Mouse (Mus musculus) cortical plate, adult 2 months (tissue): ENCODE measurements around the gene Tcea2. TPM values are rescaled to one million over a fixed set of nuclear protein-coding genes. Genes with fewer than 3 reads are reported as not detected.

Experiments
- H3K27ac ChIP-seq: fragments of 200-500 bp; 2 replicates; pipeline ENCODE4 v1.5.1; 2012; ENCODE audit warnings: low read length, control low read depth, inconsistent platforms; ENCODE audit not compliant: insufficient read depth
- H3K4me1 ChIP-seq: fragments of 200-500 bp; 2 replicates; pipeline ENCODE4 v1.6.1; 2011; ENCODE audit warnings: low read length; ENCODE audit not compliant: control insufficient read depth, insufficient read depth
- H3K4me3 ChIP-seq: fragments of 200-500 bp; 2 replicates; pipeline ENCODE4 v1.5.1; 2011; ENCODE audit warnings: mild to moderate bottlenecking, low read length, control low read depth; ENCODE audit not compliant: insufficient read depth
- CTCF ChIP-seq: fragments of 200-500 bp; IDR thresholded peaks from 2 replicates; pipeline ENCODE4 v1.5.1; 2011; ENCODE audit warnings: mild to moderate bottlenecking, control low read depth, low read length; ENCODE audit not compliant: insufficient read depth; ENCODE audit errors: extremely low read depth
- POLR2A ChIP-seq: fragments of 200-500 bp; IDR thresholded peaks from 2 replicates; pipeline ENCODE4 v1.6.1; 2011; ENCODE audit warnings: mild to moderate bottlenecking, low read length, control low read depth; ENCODE audit not compliant: insufficient read depth; ENCODE audit errors: extremely low read depth
- polyA plus RNA-seq: library from polyadenylated mRNA; depleted of rRNA; stranded (reverse); fragments of >200 nt; gene quantifications from 2 replicates; pipeline ENCODE4 v1.2.3, GENCODE M21; 2012

The Tcea2 gene
- polyA plus RNA-seq, 1 experiment, result 195 TPM

DNA sequence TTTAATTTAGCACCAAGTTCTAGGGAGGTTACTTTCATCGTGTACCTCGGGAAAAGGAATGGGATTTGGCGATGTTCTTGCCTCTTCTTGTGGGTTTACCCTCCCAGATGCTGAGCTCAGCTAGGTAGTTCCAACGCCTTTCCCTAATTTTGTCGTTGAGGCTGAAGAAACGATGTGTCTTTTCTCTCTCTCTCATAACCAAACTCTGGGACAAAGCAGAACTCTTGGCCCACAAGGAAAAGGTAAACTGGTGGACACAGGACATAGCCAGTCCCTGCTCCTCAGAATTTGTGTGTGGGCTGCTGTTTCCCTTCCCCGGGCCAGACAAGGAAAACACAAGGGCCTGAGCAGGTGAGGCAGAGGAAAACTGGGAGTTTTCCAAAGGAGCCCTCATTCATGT, 8.1 kb upstream of the Tcea2 start:
- no peak overlapping the region for H3K27ac ChIP-seq
- H3K4me3 ChIP-seq, result no peak overlapping the region
- H3K4me1 ChIP-seq, result no peaks in the 10 kb centered on the region
- no peak for TF ChIP-seq POLR2A

DNA sequence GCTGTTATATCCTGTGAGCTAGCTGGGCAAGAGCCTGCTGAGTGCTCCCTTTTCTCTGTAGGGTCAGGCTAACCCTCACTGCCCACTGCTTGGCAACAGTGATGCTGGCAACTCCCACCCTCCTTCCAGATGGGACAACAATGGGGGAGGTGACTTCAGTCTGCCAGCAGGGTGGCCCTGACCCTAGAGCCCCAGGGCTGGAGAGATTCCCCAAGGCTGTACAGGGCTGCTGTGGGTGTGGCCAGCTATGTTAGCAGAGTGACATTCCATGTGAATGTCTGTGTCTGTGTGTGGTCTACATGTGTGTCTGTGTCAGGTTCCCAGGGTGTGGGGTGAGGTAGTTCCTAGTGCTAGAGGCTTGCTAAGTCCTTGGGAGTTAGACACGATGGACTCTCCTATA, 6.6 kb upstream of the Tcea2 start:
- Histone ChIP-seq H3K4me1 (no peaks in the 10 kb centered on the region), H3K27ac (peak overlapping the region; percentile 21; the same call in 1 of the 2 replicates), H3K4me3 (no peak overlapping the region)
- TF ChIP-seq CTCF (no peak), POLR2A (no peak)

- no peak for TF ChIP-seq POLR2A
- TF ChIP-seq CTCF, result no peak
- no peaks in the 10 kb centered on the region for H3K4me1 ChIP-seq
- H3K4me3 ChIP-seq, result no peak overlapping the region
- no peak overlapping the region for H3K27ac ChIP-seq
These were observed 5.2 kb upstream of the Tcea2 start for GRCm38 (mm10) chr2:181674934-181675333.

DNA sequence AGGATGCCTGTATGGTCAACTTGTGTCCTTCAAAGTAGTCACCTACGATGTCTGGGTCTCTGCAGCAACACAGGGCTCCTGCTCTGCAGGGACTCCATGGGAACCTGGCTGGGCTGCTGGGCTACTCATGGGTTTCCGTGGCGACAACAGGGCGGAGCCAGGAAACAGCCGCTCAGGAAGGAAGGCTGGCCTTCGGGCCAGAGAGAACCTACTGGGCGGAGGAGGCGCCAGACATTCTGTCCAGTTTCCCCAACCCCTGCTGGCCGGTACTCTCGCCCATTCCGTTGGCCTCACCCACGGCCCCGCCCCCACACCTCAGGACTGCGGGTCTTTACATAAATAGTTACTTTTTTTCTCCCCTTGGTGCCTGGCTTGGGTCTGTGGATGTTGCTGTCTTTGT, 4.7 kb upstream of the Tcea2 start:
- TF ChIP-seq CTCF (no peak), POLR2A (no peak)
- Histone ChIP-seq H3K4me1 (no peaks in the 10 kb centered on the region), H3K4me3 (no peak overlapping the region), H3K27ac (0 out of 2 replicates have a peak overlapping the region, but pooled peaks have one; percentile 22)

DNA sequence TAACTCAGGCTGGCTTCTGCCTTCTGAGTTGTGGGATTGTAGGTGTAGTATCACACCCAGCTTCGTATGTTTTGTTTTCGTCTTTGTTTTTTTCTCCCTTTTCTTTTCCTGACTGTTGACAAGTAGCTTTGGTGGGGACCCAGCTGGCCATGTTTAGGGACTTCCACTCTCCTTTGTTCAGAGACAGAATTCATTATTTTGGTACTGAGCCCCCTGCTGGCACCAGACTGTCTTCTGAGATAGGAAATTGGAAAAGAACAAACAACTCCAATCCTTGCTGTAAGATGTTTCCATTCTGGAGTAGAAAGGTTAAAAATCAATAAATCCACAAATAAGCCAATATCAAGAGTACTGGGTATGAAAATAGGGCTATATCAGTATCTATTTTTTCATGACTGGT, 3.7 kb upstream of the Tcea2 start:
- Histone ChIP-seq H3K4me3 (no peak overlapping the region), H3K27ac (peak overlapping the region; percentile 22; the same call in 1 of the 2 replicates), H3K4me1 (peaks cover 3% of the 10 kb centered on the region; the same call in 1 of the 2 replicates)
- TF ChIP-seq POLR2A (no peak), CTCF (no peak)

DNA sequence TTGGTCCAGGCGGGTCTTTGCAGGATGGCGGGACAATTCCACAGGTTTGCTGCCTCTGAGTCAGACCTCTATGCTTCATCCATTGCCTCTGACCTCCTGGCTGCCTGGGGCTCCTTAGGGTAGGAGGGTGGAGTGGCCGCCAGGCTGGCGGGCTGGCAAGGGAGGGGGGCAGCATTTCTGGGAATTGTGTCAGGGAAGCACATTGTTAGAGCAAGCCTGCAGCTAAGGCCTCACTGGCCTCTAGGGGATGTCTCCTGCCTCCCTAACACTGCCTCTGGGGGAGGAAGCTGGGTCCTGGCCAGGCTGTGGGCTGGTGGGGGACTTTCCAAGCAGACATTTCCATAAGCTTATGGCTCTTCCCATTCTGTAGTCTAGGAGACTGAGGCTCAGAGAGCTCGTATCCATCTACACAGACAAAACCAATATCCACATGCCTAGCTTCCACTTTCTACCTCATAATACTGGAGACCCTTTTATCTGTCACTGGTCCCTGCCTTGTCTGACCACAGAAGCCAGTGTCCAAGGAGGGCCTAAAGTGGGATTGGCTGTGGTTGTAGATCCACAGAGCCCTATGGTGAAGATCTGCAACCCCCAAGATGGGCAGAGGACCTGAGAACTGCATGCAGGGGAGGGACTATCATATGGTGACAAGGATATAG, 2.9 kb upstream of the Tcea2 start:
- TF ChIP-seq POLR2A, result no peak
- no peak for TF ChIP-seq CTCF
- no peak overlapping the region for H3K4me3 ChIP-seq
- H3K4me1 ChIP-seq, result peaks cover 3% of the 10 kb centered on the region; the same call in 1 of the 2 replicates
- peak overlapping the region; percentile 77 for H3K27ac ChIP-seq

DNA sequence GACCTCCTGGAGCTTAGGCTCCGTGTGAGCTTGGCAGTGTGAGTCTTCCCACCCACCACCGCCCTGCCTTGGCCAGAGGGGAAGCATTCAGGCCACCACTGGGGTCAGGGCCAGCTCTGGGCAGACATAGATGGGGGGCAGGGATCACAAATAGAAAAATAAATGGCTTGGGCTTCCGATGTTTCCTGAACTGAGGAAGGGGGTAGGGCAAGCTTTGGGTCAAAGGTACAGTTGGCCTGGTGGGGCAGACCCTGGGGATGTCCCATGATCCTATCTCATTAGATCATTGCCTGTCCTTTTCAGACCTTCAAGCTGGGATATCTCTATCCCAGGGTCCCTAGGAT, 2.4 kb upstream of the Tcea2 start:
- H3K4me1 ChIP-seq, result peaks cover 5% of the 10 kb centered on the region; the same call in 1 of the 2 replicates
- peak overlapping the region; percentile 77 for H3K27ac ChIP-seq
- no peak overlapping the region for H3K4me3 ChIP-seq
- TF ChIP-seq CTCF (no peak), POLR2A (no peak)

- no peak overlapping the region for H3K4me3 ChIP-seq
- TF ChIP-seq CTCF (peak; percentile 99), POLR2A (no peak)
- no peak overlapping the region for H3K27ac ChIP-seq
- H3K4me1 ChIP-seq, result peaks cover 5% of the 10 kb centered on the region; the same call in 1 of the 2 replicates
These were observed 1.3 kb upstream of the Tcea2 start for GRCm38 (mm10) chr2:181678780-181679179.

- TF ChIP-seq POLR2A (peak; percentile 39; the same call in 1 of the 2 replicates), CTCF (no peak)
- peak overlapping the region; percentile 72 for H3K27ac ChIP-seq
These were observed 607 bp downstream of the Tcea2 start for GRCm38 (mm10) chr2:181680716-181681117.

DNA sequence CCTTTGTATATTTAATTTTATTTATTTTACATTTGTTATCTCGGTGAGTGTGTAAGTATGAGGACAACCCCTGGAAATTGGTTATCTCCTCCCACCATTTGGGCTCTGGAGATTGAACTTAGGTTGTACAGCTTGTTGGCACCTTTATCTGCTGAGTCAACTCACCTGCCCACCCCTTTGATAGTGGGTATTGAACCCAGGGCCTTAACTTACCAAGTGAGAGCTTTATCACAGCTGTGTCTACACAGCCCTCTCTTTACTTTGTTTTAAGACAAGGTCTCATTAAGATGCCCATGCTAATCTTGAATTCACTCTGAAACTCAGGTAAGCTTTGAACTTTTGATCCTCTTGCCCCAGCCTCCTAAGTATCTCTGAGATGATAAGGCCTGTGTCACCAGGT, 1.9 kb downstream of the Tcea2 start:
- TF ChIP-seq POLR2A (no peak), CTCF (no peak)
- H3K27ac ChIP-seq, result no peak overlapping the region
- H3K4me3 ChIP-seq, result no peak overlapping the region
- peaks cover 5% of the 10 kb centered on the region; the same call in 1 of the 2 replicates for H3K4me1 ChIP-seq

More at GRCm38 (mm10) chr2:181680716-181681117, 607 bp downstream of the Tcea2 start:
- Histone ChIP-seq H3K4me3 (peak overlapping the region; percentile 82), H3K4me1 (peaks cover 5% of the 10 kb centered on the region; the same call in 1 of the 2 replicates)
